35 mouse cellular contexts compared by ENCODE assay signal in the genomic region with DNA sequence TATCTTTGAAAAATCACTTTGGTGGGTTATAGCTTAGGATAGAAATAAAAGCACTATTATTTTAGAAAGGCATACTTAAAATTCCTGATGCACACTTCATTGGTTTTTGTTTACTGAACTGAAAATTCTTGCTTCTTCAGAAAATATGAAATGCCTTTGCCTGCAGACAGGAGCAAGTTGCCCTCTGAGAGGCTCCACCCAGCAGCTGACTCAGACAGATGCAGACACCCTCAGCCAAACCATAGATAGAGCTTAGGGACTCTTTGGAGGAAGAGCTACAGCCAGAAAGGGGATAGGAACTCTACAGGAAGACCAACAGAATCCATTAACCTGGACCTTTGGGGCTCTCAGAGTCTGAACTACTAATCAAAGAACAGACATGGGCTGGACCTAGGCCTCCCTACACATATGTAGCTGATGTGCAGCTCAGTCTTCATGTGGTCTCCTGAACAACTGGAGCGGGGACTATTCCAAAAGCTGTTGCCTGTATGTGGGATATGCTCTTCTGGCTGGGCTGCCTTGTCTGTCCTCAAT. TPM values are rescaled to one million over a fixed set of nuclear protein-coding genes. Genes with fewer than 3 reads are reported as not detected.
DNase-seq lines count a peak whose midpoint lies in the region; ATAC-seq and TF ChIP-seq lines count a peak whose summit lies in the region.
"Had no signal": no experiment of that assay in that cellular context is flagged by ENCODE, and none has a peak within 500 bp of the region (broad histone marks: within the 10 kb centered on the region; RNA-seq: fewer than 3 reads in every experiment).

No protein-coding gene starts in this region.

- ATAC-seq in liver, embryonic 11.5 days (replicated peaks; ENCODE audit: low FRiP score): no peak
- ATAC-seq in midbrain, embryonic 15.5 days (replicated peaks): no peak
- ATAC-seq: forebrain, postnatal 0 days had no signal

- no peaks in the 10 kb centered on the region for H3K27me3 ChIP-seq in thymus, adult 2 months (ENCODE audit: control insufficient read depth, insufficient read depth, low read length)
- no peaks in the 10 kb centered on the region for H3K27me3 ChIP-seq in liver, embryonic 11.5 days (replicated peaks; ENCODE audit: control insufficient read depth, insufficient read depth, low read length)
- no peaks in the 10 kb centered on the region for H3K27me3 ChIP-seq in midbrain, embryonic 15.5 days (replicated peaks)
- H3K27me3 ChIP-seq: heart, embryonic 15.5 days; hindbrain, embryonic 15.5 days; kidney, embryonic 15.5 days; neural tube, embryonic 15.5 days had no signal

- peak overlapping the region; percentile 37; the same call in 1 of the 2 replicates for H3K9ac ChIP-seq in liver, embryonic 11.5 days (ENCODE audit: low read depth, low read length)
- H3K9ac ChIP-seq in midbrain, embryonic 15.5 days: no peak overlapping the region
- H3K9ac ChIP-seq: forebrain, postnatal 0 days; heart, embryonic 15.5 days; hindbrain, embryonic 15.5 days; kidney, embryonic 15.5 days; lung, embryonic 14.5 days; neural tube, embryonic 15.5 days had no signal

- H3K27ac ChIP-seq in thymus, adult 2 months (ENCODE audit: control insufficient read depth, insufficient read depth, low read length): peak overlapping the region; percentile 94
- H3K27ac ChIP-seq in liver, embryonic 11.5 days (ENCODE audit: low read depth, low read length): peak overlapping the region; percentile 48; the same call in 1 of the 2 replicates
- peak overlapping the region; percentile 24; the same call in 1 of the 2 replicates for H3K27ac ChIP-seq in macrophage
- H3K27ac ChIP-seq in midbrain, embryonic 15.5 days: no peak overlapping the region
- H3K27ac ChIP-seq: heart, embryonic 15.5 days; hindbrain, embryonic 15.5 days; kidney, embryonic 15.5 days; midbrain, embryonic 10.5 days; neural tube, embryonic 15.5 days had no signal

- WGBS in thymus, adult 2 months: 88% methylated on average over 1 of the region's 1 CpGs
- WGBS in liver, embryonic 11.5 days: 96% methylated on average over 1 of the region's 1 CpGs
- 92% methylated on average over 1 of the region's 1 CpGs for WGBS in macrophage (ENCODE audit: missing documents)
- 95% methylated on average over 1 of the region's 1 CpGs for WGBS in midbrain, embryonic 15.5 days

- no peak overlapping the region for H3K4me3 ChIP-seq in thymus, adult 2 months (ENCODE audit: control insufficient read depth, insufficient read depth, low read length)
- no peak overlapping the region for H3K4me3 ChIP-seq in liver, embryonic 11.5 days (ENCODE audit: low read depth, low read length)
- H3K4me3 ChIP-seq in macrophage (ENCODE audit: inconsistent target): no peak overlapping the region
- H3K4me3 ChIP-seq in midbrain, embryonic 15.5 days: no peak overlapping the region
- H3K4me3 ChIP-seq: heart, embryonic 15.5 days; hindbrain, embryonic 15.5 days; kidney, embryonic 15.5 days; midbrain, embryonic 10.5 days; neural tube, embryonic 15.5 days had no signal

- peaks cover 19% of the 10 kb centered on the region for H3K36me3 ChIP-seq in thymus, adult 2 months (ENCODE audit: control insufficient read depth, insufficient read depth, low read length)
- no peaks in the 10 kb centered on the region for H3K36me3 ChIP-seq in liver, embryonic 11.5 days (ENCODE audit: control insufficient read depth, insufficient read depth, low read length)
- peaks cover 39% of the 10 kb centered on the region for H3K36me3 ChIP-seq in macrophage (ENCODE audit: inconsistent target)
- no peaks in the 10 kb centered on the region for H3K36me3 ChIP-seq in midbrain, embryonic 15.5 days (replicated peaks)
- H3K36me3 ChIP-seq: heart, embryonic 15.5 days; hindbrain, embryonic 15.5 days; kidney, embryonic 15.5 days; midbrain, embryonic 10.5 days; neural tube, embryonic 15.5 days had no signal

- no peak for TF ChIP-seq CTCF in thymus, adult 2 months (IDR thresholded peaks at IDR 0.05; ENCODE audit: borderline replicate concordance, control insufficient read depth, extremely low read depth, insufficient read depth, low read length, poor library complexity)

- TF ChIP-seq POLR2A in thymus, adult 2 months (IDR thresholded peaks at IDR 0.05; ENCODE audit: control insufficient read depth, extremely low read depth, insufficient read depth, low read length, poor library complexity): no peak

- no peak for DNase-seq in thymus, adult 2 months
- DNase-seq in thymus, postnatal 10 days (ENCODE audit: low spot score in 2 of 2): no peak
- DNase-seq in NIH3T3 (ENCODE audit: low read depth): peak; percentile 55
- no peak for DNase-seq in liver, embryonic 11.5 days (ENCODE audit: low spot score)
- DNase-seq in frontal cortex, adult 2 months (ENCODE audit: extremely low spot score in 1 of 2, low spot score in 1 of 2): no peak
- DNase-seq in cerebellum, postnatal 25 days: no peak
- DNase-seq: adrenal gland, postnatal 36 days; cerebellum, adult 11 months; cerebellum, postnatal 10 days; forebrain, postnatal 0 days; gastrocnemius, postnatal 36 days; kidney, adult 11 months; kidney, postnatal 4 days; layer of hippocampus, adult 9-11 months; lung, embryonic 14.5 days; lung, postnatal 36 days; right cerebral cortex, adult 18-20 months had no signal

- H3K79me2 ChIP-seq in macrophage (ENCODE audit: inconsistent target): peaks cover 99% of the 10 kb centered on the region

- no peak overlapping the region for H3K4me2 ChIP-seq in liver, embryonic 11.5 days
- no peak overlapping the region for H3K4me2 ChIP-seq in midbrain, embryonic 15.5 days
- H3K4me2 ChIP-seq: heart, embryonic 15.5 days; hindbrain, embryonic 15.5 days; kidney, embryonic 15.5 days; lung, embryonic 14.5 days; neural tube, embryonic 15.5 days had no signal

- H3K9me3 ChIP-seq in liver, embryonic 11.5 days (ENCODE audit: control insufficient read depth, low read length): no peaks in the 10 kb centered on the region
- no peaks in the 10 kb centered on the region for H3K9me3 ChIP-seq in midbrain, embryonic 15.5 days
- H3K9me3 ChIP-seq: heart, embryonic 15.5 days; hindbrain, embryonic 15.5 days; kidney, embryonic 15.5 days; midbrain, embryonic 10.5 days; neural tube, embryonic 15.5 days had no signal

- H3K4me1 ChIP-seq in thymus, adult 2 months (replicated peaks; ENCODE audit: control insufficient read depth, insufficient read depth, low read length): peaks cover 26% of the 10 kb centered on the region
- H3K4me1 ChIP-seq in liver, embryonic 11.5 days (replicated peaks; ENCODE audit: control insufficient read depth, insufficient read depth, low read length): peaks cover 39% of the 10 kb centered on the region
- H3K4me1 ChIP-seq in midbrain, embryonic 15.5 days: no peaks in the 10 kb centered on the region
- H3K4me1 ChIP-seq: hindbrain, embryonic 15.5 days; neural tube, embryonic 15.5 days had no signal

RNA-seq across cellular contexts. Expression of a gene that starts 15.7 kb away (rescaled TPM):
- 37.5 and 45.3 TPM in 2 replicates for polyA plus RNA-seq in thymus, adult 2 months (2012; rRNA removed)
- polyA plus RNA-seq in liver, embryonic 11.5 days (2014; fragmentation: Nextera tagmentation; extraction: Ambion mirVana): 6.0 and 8.2 TPM in 2 replicates
- total RNA-seq in macrophage (2018; cell fraction: chromatin; rRNA removed): 100 to 1,000 TPM in 13 of 26 experiments, 10 to 100 TPM in 11, 1 to 10 TPM in 2; 6.9 to 403 (median 98.1) TPM
- total RNA-seq in macrophage (2018; cell fraction: cytosol; rRNA removed): 100 to 1,000 TPM in 15 of 26 experiments, 10 to 100 TPM in 11; 52.2 to 394 (median 215) TPM
- total RNA-seq in macrophage (2018; cell fraction: nucleus; rRNA removed): 100 to 1,000 TPM in 16 of 26 experiments, 10 to 100 TPM in 10; 27.4 to 356 (median 184) TPM
- 34.8 to 249 TPM (median 64.0 TPM) in 3 replicates for polyA plus RNA-seq in macrophage (2018)
- 1.7 and 2.0 TPM in 2 replicates for polyA plus RNA-seq in frontal cortex, adult 2 months (2012; rRNA removed)
- 0.35 and 0.56 TPM in 2 replicates for polyA plus RNA-seq in midbrain, embryonic 15.5 days (2015; fragmentation: Nextera tagmentation; extraction: Ambion mirVana)

RNA-seq across cellular contexts. Expression of a gene that starts 22.6 kb away (rescaled TPM):
- polyA plus RNA-seq in thymus, adult 2 months (2012; rRNA removed): 0.19 TPM in 1 of 2 replicates, not detected in the other
- polyA plus RNA-seq in liver, embryonic 11.5 days (2014; fragmentation: Nextera tagmentation; extraction: Ambion mirVana): not detected in 2 replicates
- under 1 TPM in 2 of 26 experiments, not detected in 24; 0.38 to 0.63 TPM for total RNA-seq in macrophage (2018; cell fraction: chromatin; rRNA removed)
- not detected for total RNA-seq in macrophage (2018; cell fraction: cytosol; rRNA removed)
- total RNA-seq in macrophage (2018; cell fraction: nucleus; rRNA removed): under 1 TPM in 2 of 26 experiments, not detected in 24; 0.14 to 0.36 TPM
- polyA plus RNA-seq in macrophage (2018): not detected in 3 replicates
- polyA plus RNA-seq in frontal cortex, adult 2 months (2012; rRNA removed): not detected in 2 replicates
- polyA plus RNA-seq in midbrain, embryonic 15.5 days (2015; fragmentation: Nextera tagmentation; extraction: Ambion mirVana): 0.11 TPM in 1 of 2 replicates, not detected in the other
- total RNA-seq: gastrocnemius, adult 18-20 months; gastrocnemius, postnatal 36 days; hematopoietic stem cell, adult 5-6 weeks; left cerebral cortex, adult 18-20 months; left cerebral cortex, postnatal 36 days; midbrain, postnatal 0 days had no signal
- polyA plus RNA-seq: C2C12; embryonic facial prominence, embryonic 11.5 days; forebrain, embryonic 11.5 days; hindbrain, embryonic 15.5 days; kidney, embryonic 15.5 days; lung, embryonic 14.5 days; midbrain, embryonic 10.5 days; midbrain, postnatal 0 days; neural tube, embryonic 15.5 days; testis, adult 2 months had no signal

RNA-seq across cellular contexts. Expression of a gene that starts 28.1 kb away (rescaled TPM):
- 26.0 and 29.1 TPM in 2 replicates for polyA plus RNA-seq in thymus, adult 2 months (2012; rRNA removed)
- 0.23 and 0.58 TPM in 2 replicates for polyA plus RNA-seq in liver, embryonic 11.5 days (2014; fragmentation: Nextera tagmentation; extraction: Ambion mirVana)
- total RNA-seq in macrophage (2018; cell fraction: chromatin; rRNA removed): 100 to 1,000 TPM in 13 of 26 experiments, 10 to 100 TPM in 8, 1 to 10 TPM in 5; 3.2 to 381 (median 96.4) TPM
- 100 to 1,000 TPM in 14 of 26 experiments, 10 to 100 TPM in 12; 22.0 to 727 (median 214) TPM for total RNA-seq in macrophage (2018; cell fraction: cytosol; rRNA removed)
- 100 to 1,000 TPM in 15 of 26 experiments, 10 to 100 TPM in 11; 14.5 to 657 (median 295) TPM for total RNA-seq in macrophage (2018; cell fraction: nucleus; rRNA removed)
- polyA plus RNA-seq in macrophage (2018): 27.3 to 134 TPM (median 32.0 TPM) in 3 replicates
- polyA plus RNA-seq in frontal cortex, adult 2 months (2012; rRNA removed): 1.4 and 1.6 TPM in 2 replicates
- polyA plus RNA-seq in midbrain, embryonic 15.5 days (2015; fragmentation: Nextera tagmentation; extraction: Ambion mirVana): 0.68 TPM in 1 of 2 replicates, not detected in the other
- total RNA-seq: forebrain, postnatal 0 days; midbrain, postnatal 0 days had no signal
- polyA plus RNA-seq: embryonic facial prominence, embryonic 11.5 days; forebrain, embryonic 11.5 days; forebrain, postnatal 0 days; hindbrain, embryonic 15.5 days; kidney, embryonic 15.5 days; midbrain, embryonic 10.5 days had no signal

RNA-seq across cellular contexts. Expression of a gene that starts 41.1 kb away (rescaled TPM):
- 4.0 and 4.1 TPM in 2 replicates for polyA plus RNA-seq in thymus, adult 2 months (2012; rRNA removed)
- polyA plus RNA-seq in liver, embryonic 11.5 days (2014; fragmentation: Nextera tagmentation; extraction: Ambion mirVana): 0.30 and 0.31 TPM in 2 replicates
- 100 to 1,000 TPM in 21 of 26 experiments, 10 to 100 TPM in 5; 39.0 to 542 (median 279) TPM for total RNA-seq in macrophage (2018; cell fraction: chromatin; rRNA removed)
- total RNA-seq in macrophage (2018; cell fraction: cytosol; rRNA removed): 100 to 1,000 TPM in 19 of 26 experiments, 10 to 100 TPM in 7; 41.5 to 220 (median 127) TPM
- 100 to 1,000 TPM in 19 of 26 experiments, 10 to 100 TPM in 7; 48.5 to 419 (median 203) TPM for total RNA-seq in macrophage (2018; cell fraction: nucleus; rRNA removed)
- 39.3 to 117 TPM (median 92.6 TPM) in 3 replicates for polyA plus RNA-seq in macrophage (2018)
- 1.3 TPM in 2 replicates for polyA plus RNA-seq in frontal cortex, adult 2 months (2012; rRNA removed)
- 0.37 and 0.38 TPM in 2 replicates for polyA plus RNA-seq in midbrain, embryonic 15.5 days (2015; fragmentation: Nextera tagmentation; extraction: Ambion mirVana)

RNA-seq across cellular contexts. Expression of a gene that starts 50.0 kb away (rescaled TPM):
- polyA plus RNA-seq in thymus, adult 2 months (2012; rRNA removed): not detected in 2 replicates
- not detected in 2 replicates for polyA plus RNA-seq in liver, embryonic 11.5 days (2014; fragmentation: Nextera tagmentation; extraction: Ambion mirVana)
- total RNA-seq in macrophage (2018; cell fraction: chromatin; rRNA removed): 1 to 10 TPM in 6 of 26 experiments, under 1 TPM in 4, not detected in 16; 0.63 to 2.4 (median 1.2) TPM
- under 1 TPM in 6 of 26 experiments, not detected in 20; 0.06 to 0.10 (median 0.07) TPM for total RNA-seq in macrophage (2018; cell fraction: cytosol; rRNA removed)
- under 1 TPM in 8 of 26 experiments, not detected in 18; 0.15 to 0.72 (median 0.36) TPM for total RNA-seq in macrophage (2018; cell fraction: nucleus; rRNA removed)
- polyA plus RNA-seq in macrophage (2018): not detected in 3 replicates
- polyA plus RNA-seq in frontal cortex, adult 2 months (2012; rRNA removed): 0.04 and 0.11 TPM in 2 replicates
- not detected in 2 replicates for polyA plus RNA-seq in midbrain, embryonic 15.5 days (2015; fragmentation: Nextera tagmentation; extraction: Ambion mirVana)
- total RNA-seq: adrenal gland, postnatal 36 days; forebrain, postnatal 0 days; gastrocnemius, adult 18-20 months; gastrocnemius, postnatal 36 days; hematopoietic stem cell, adult 5-6 weeks; left cerebral cortex, adult 18-20 months; left cerebral cortex, postnatal 36 days; midbrain, postnatal 0 days had no signal
- polyA plus RNA-seq: C2C12; embryonic facial prominence, embryonic 11.5 days; forebrain, embryonic 11.5 days; forebrain, postnatal 0 days; heart, embryonic 15.5 days; hindbrain, embryonic 15.5 days; kidney, embryonic 15.5 days; limb, embryonic 14.5 days; lung, embryonic 14.5 days; midbrain, embryonic 10.5 days; midbrain, postnatal 0 days; neural tube, embryonic 15.5 days; testis, adult 2 months; urinary bladder, adult 2 months had no signal

Comparison
In these comparisons a context has a peak if more than half of its experiments do, and no peak if none do; other contexts are left out.
1. RNA of a gene that starts 28.1 kb away (polyA plus RNA-seq): 26.0 to 29.1 TPM in thymus, adult 2 months and 27.3 to 134 TPM in macrophage; 1.4 to 1.6 TPM in frontal cortex, adult 2 months, 0.23 to 0.58 TPM in liver, embryonic 11.5 days and 0.68 TPM in midbrain, embryonic 15.5 days; every median in the first group is over 10 times any median in the second.